Mouse (Mus musculus) kidney, embryonic 16.5 days (tissue): ENCODE measurements around the gene Apob. TPM values are rescaled to one million over a fixed set of nuclear protein-coding genes. Genes with fewer than 3 reads are reported as not detected.
A peak's percentile ranks its signal among the peaks of the same experiment; 100 is the strongest.
"Not testable (repeated sequence)": the region's sequence is repeated elsewhere in the genome, so short reads cannot be mapped to it uniquely, and the experiment has no call there.

ENCODE experiments used
- ATAC-seq: fragments of 200-750 bp; cut with Nextera tagmentation; 2 replicates; pipeline ENCODE4 v1.8.0; 2017; ENCODE audit warnings: moderate TSS enrichment; ENCODE audit not compliant: low FRiP score, low TSS enrichment
- H3K27ac ChIP-seq: fragments of 300-500 bp; sonication (generic); 2 replicates; pipeline ENCODE4 v1.5.1; 2014; ENCODE audit warnings: low read length
- H3K27me3 ChIP-seq: fragments of 300-500 bp; sonication (generic); 2 replicates; pipeline ENCODE4 v1.6.1; 2014; ENCODE audit warnings: low read length, control low read depth, mixed read lengths; ENCODE audit not compliant: insufficient read depth
- H3K36me3 ChIP-seq: fragments of 300-500 bp; sonication (generic); 2 replicates; pipeline ENCODE4 v1.6.1; 2014; ENCODE audit warnings: low read length, control low read depth, mixed read lengths; ENCODE audit not compliant: insufficient read depth
- H3K4me1 ChIP-seq: fragments of 300-500 bp; sonication (generic); 2 replicates; pipeline ENCODE4 v1.6.1; 2014; ENCODE audit warnings: low read length, control low read depth, mixed read lengths; ENCODE audit not compliant: insufficient read depth
- H3K4me2 ChIP-seq: fragments of 300-500 bp; sonication (generic); replicated peaks from 2 replicates; pipeline ENCODE4 v1.6.1; 2014; ENCODE audit warnings: low read depth, low read length
- H3K4me3 ChIP-seq: fragments of 300-500 bp; sonication (generic); 2 replicates; pipeline ENCODE4 v1.5.1; 2014; ENCODE audit warnings: mild to moderate bottlenecking, low read length
- H3K9ac ChIP-seq: fragments of 300-500 bp; sonication (generic); replicated peaks from 2 replicates; pipeline ENCODE4 v1.6.1; 2014; ENCODE audit warnings: low read length
- H3K9me3 ChIP-seq: fragments of 300-500 bp; sonication (generic); 2 replicates; pipeline ENCODE4 v1.6.1; 2016; ENCODE audit warnings: low read length, control low read depth
- WGBS: fragments of 180-500 bp; shearing (Covaris S2); extraction: QIAGEN DNeasy Blood & Tissue Kit; methylation state at CpG from one replicate; pipeline ENCODE4 v1.1.7; 2014; 5-methylcytosine and 5-hydroxymethylcytosine counted together
- polyA plus RNA-seq: library from polyadenylated mRNA; unstranded; fragments of >200 nt; fragmentation: Nextera tagmentation; extraction: Ambion mirVana; gene quantifications from 2 replicates; pipeline ENCODE4 v1.2.1, GENCODE M21; 2015

The Apob gene
- polyA plus RNA-seq, 1 experiment from 2014 or later = 0.42 TPM

DNA sequence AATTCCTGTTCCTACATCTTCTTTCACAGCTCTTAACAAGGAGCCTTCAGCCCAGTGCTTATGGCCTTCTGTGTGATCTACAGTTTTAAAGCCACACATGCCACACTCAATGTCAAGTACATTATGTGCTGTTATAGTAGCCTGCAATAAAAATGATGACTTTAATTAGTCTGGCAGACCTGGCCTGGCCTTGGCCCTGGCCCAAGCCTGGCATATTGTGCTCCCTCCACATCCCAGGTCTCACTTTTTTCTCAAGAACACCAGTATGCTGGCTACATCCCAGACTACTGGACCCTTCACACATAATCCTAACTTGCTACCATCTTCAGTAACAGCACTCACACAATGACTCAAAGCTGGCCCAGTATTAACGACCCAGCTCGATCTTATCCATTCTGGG lies 5.7 kb upstream of the Apob start:
- Histone ChIP-seq H3K4me1 (no peaks in the 10 kb centered on the region), H3K36me3 (no peaks in the 10 kb centered on the region), H3K27me3 (no peaks in the 10 kb centered on the region), H3K9ac (no peak overlapping the region), H3K4me2 (no peak overlapping the region), H3K27ac (no peak overlapping the region), H3K4me3 (no peak overlapping the region), H3K9me3 (no peaks in the 10 kb centered on the region)
- WGBS = 82% methylated on average over 2 of the region's 2 CpGs
- no peak for ATAC-seq

DNA sequence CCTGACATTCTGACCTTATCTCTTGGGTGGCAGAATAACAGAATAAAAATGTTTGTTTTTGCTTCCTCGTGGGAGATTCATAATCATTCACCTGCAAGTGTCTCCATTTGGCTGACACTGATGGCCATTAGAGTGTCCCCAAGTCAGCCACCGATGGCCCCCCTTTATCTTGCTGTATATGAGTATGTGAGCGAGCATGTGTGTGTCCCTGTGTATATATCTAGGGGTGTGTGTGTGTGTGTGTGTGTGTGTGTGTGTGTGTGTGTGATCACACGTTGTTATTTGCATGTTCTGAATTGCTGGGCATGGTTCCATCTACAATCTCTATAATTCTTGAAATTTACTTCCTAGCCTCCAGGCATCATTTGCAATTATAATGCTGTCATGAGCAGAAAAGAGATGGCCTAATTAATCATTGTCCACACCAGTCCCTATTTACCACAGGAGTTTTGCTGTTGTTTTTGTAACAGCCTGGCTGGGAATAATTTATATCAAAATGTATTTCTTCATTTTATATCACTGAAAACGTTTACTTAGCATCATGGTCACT lies 3.6 kb upstream of the Apob start:
- no peaks in the 10 kb centered on the region for H3K36me3 ChIP-seq
- H3K4me3 ChIP-seq = no peak overlapping the region
- H3K4me2 ChIP-seq = no peak overlapping the region
- no peaks in the 10 kb centered on the region for H3K27me3 ChIP-seq
- WGBS = 44% methylated on average over 5 of the region's 5 CpGs
- H3K27ac ChIP-seq = no peak overlapping the region
- ATAC-seq = no peak
- H3K4me1 ChIP-seq = no peaks in the 10 kb centered on the region
- H3K9me3 ChIP-seq = no peaks in the 10 kb centered on the region
- no peak overlapping the region for H3K9ac ChIP-seq

DNA sequence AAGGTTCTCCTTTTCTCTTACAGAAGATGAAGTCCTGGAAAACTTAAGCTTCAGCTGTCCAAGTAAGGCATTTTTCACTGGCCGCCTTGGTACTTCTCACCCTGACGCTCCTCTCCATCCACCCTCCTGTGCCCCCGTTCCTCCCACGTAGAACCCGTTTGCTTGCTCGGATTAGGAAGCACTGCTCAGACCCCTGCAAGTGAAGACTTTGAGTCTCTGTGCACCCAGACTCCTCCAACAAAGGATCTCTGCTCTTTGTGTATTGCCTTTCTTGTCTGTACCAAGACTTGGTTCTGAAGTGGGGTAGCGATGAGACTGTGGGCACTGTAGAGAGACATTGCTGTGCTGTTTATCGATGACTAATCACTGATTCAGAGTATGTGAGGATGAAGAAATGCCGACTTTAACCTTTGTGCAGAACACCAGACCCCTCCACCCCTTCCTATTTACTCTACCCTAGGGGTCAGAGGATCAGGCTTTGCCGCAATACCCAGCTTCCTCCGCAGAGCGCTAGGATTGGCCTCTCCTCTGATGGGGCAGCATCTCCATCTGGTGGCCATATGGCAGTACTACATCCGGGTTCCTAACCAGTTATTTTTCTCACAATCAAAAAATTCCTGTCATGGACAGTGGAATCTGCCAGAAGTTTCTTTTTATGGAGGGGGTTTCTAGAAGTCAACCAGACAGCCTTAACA lies 889 bp downstream of the Apob start:
- H3K4me3 ChIP-seq = no peak overlapping the region
- H3K27ac ChIP-seq = no peak overlapping the region
- peak; percentile 75 for ATAC-seq
- H3K4me1 ChIP-seq = no peaks in the 10 kb centered on the region
- no peaks in the 10 kb centered on the region for H3K27me3 ChIP-seq
- H3K4me2 ChIP-seq = no peak overlapping the region
- H3K9ac ChIP-seq = no peak overlapping the region
- 48% methylated on average over 13 of the region's 13 CpGs for WGBS
- H3K36me3 ChIP-seq = no peaks in the 10 kb centered on the region
- H3K9me3 ChIP-seq = no peaks in the 10 kb centered on the region

DNA sequence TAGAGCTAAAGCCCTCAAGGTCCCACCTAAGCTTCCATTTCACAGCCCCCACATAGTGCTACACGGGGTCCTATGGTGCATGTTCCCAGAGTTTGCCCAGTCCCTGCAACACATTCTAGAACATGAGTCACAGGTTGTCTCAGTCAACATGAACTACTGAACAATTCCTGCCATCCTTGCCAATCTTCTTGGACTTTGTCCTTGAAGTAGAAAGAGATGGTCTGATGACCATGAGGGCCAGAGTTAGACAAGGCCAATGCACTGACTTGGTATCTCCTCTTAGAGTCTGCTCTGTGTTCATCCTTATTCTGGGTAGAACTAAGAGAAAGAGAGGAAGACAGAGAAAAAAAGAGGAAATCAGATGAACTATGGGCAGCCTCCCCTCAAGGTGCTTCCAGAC lies 7.0 kb downstream of the Apob start:
- no peaks in the 10 kb centered on the region for H3K27me3 ChIP-seq
- H3K9me3 ChIP-seq = no peaks in the 10 kb centered on the region
- H3K36me3 ChIP-seq = no peaks in the 10 kb centered on the region
- WGBS = 93% methylated on average over 1 of the region's 1 CpGs
- no peaks in the 10 kb centered on the region for H3K4me1 ChIP-seq
- H3K4me3 ChIP-seq = no peak overlapping the region
- ATAC-seq = no peak
- no peak overlapping the region for H3K9ac ChIP-seq
- no peak overlapping the region for H3K4me2 ChIP-seq
- no peak overlapping the region for H3K27ac ChIP-seq

DNA sequence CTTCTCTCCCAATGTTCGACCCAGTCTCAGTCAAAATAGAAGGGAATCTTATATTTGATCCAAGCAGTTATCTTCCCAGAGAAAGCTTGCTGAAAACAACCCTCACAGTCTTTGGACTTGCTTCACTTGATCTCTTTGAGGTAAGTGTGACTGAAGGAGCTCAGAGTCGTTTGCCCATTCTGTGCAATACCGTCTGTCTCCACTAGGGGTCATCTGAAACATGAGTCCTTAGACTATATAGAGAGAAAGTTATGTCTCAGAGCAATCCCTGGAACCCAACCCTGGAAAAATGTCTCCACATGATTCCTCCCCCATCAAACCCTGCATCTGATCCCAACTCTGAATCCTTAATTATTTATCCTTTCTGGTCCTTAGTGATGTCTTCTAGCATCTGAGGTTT lies 13.4 kb downstream of the Apob start:
- Histone ChIP-seq H3K4me3 (no peak overlapping the region), H3K4me2 (no peak overlapping the region), H3K4me1 (no peaks in the 10 kb centered on the region), H3K9ac (no peak overlapping the region), H3K9me3 (no peaks in the 10 kb centered on the region), H3K36me3 (no peaks in the 10 kb centered on the region), H3K27ac (no peak overlapping the region), H3K27me3 (no peaks in the 10 kb centered on the region)
- 9% methylated on average over 3 of the region's 3 CpGs for WGBS
- ATAC-seq = no peak

DNA sequence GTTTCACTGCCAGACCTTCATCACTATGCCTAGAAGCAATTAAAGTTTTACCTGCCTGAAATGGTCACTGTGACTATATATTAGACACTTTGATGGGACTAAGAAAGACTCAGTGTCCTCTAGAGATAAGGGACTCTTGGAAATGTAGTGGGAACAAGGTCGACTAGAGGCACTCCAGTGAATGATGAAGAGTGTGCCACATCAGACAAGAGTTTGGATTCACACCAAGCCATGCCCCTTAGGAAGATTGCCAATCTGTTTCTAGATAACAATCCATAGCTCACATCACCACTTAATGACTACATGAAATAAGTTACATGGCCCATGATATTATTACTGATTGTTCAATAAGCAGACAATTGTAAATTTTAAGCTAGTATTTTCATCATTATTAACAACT lies 14.1 kb downstream of the Apob start:
- Histone ChIP-seq H3K4me3 (no peak overlapping the region), H3K36me3 (no peaks in the 10 kb centered on the region), H3K9ac (no peak overlapping the region), H3K4me2 (no peak overlapping the region), H3K4me1 (no peaks in the 10 kb centered on the region), H3K27me3 (no peaks in the 10 kb centered on the region), H3K9me3 (no peaks in the 10 kb centered on the region), H3K27ac (no peak overlapping the region)
- WGBS = 24% methylated on average over 1 of the region's 1 CpGs
- no peak for ATAC-seq

DNA sequence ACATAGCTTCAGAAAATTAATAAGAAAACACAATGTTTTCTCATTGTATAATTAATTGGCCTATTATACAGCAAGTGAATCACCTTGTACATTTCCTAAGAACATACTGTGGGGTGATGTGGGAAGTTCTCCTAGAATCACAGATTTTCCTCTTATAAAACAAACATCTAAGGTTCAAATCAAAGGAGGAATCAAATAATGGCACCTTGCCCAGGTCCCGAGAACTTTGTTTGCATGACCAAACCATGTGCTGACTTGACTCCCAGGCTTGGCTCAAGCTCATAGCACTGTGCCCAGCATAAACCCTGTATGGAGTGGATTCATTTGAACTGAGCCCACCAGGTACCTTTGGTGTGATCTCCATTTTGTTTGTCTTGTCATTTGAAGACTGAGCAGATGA lies 43.5 kb downstream of the Apob start:
- no peaks in the 10 kb centered on the region for H3K4me1 ChIP-seq
- H3K27ac ChIP-seq = no peak overlapping the region
- no peak overlapping the region for H3K9ac ChIP-seq
- H3K27me3 ChIP-seq = no peaks in the 10 kb centered on the region
- no peak for ATAC-seq
- no peaks in the 10 kb centered on the region for H3K36me3 ChIP-seq
- no peak overlapping the region for H3K4me2 ChIP-seq
- no peak overlapping the region for H3K4me3 ChIP-seq
- 69% methylated on average over 1 of the region's 1 CpGs for WGBS
- no peaks in the 10 kb centered on the region for H3K9me3 ChIP-seq

DNA sequence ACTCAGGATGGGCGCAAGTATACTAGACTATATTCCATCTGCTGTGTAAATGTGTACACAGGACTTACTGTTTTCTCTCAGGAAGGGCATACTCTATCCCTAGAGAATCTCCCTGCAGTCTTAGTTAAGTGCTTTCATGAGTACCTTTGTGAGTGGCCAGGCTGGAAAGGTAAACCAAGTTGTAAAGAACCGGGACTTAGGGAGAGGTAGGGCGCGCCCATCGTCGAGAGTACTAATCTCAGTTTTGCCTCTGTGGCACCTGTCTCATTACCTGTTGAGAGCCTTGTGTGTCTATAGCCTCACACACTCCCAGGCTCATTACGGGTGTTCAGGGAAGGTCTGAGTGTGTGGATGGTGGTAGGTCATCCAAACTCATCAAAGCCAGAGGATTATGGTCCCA lies 52.1 kb downstream of the Apob start:
- Histone ChIP-seq H3K36me3 (no peaks in the 10 kb centered on the region), H3K4me2 (no peak overlapping the region), H3K27ac (no peak overlapping the region), H3K4me1 (no peaks in the 10 kb centered on the region), H3K9me3 (no peaks in the 10 kb centered on the region), H3K27me3 (no peaks in the 10 kb centered on the region), H3K9ac (no peak overlapping the region), H3K4me3 (no peak overlapping the region)
- 96% methylated on average over 7 of the region's 7 CpGs for WGBS
- ATAC-seq = no peak

DNA sequence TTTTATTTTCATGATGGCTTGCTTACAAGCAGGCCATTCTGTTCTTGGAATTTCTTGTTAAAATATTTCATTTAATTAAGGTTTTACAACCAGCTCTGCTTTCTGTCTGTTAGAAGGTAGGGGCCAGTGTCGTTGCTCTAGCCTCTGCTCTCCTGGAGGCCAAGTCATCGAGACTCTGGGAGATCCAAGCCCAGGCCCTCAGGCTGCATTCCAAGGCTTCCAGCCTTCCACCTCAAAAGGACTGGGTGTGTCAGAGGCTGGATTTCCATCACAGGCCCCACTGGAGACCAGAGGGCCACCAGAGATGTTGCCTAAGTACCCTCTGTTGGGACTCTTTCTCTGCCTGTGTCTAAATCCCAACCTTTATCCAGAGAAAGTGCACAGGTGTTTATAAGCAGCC lies 52.6 kb downstream of the Apob start:
- 0 out of 2 replicates have a peak, but pooled peaks have one; percentile 31 for ATAC-seq
- Histone ChIP-seq H3K27me3 (no peaks in the 10 kb centered on the region), H3K9ac (no peak overlapping the region), H3K9me3 (no peaks in the 10 kb centered on the region), H3K36me3 (no peaks in the 10 kb centered on the region), H3K4me2 (no peak overlapping the region), H3K27ac (no peak overlapping the region), H3K4me3 (no peak overlapping the region), H3K4me1 (no peaks in the 10 kb centered on the region)
- WGBS = 35% methylated on average over 2 of the region's 2 CpGs

DNA sequence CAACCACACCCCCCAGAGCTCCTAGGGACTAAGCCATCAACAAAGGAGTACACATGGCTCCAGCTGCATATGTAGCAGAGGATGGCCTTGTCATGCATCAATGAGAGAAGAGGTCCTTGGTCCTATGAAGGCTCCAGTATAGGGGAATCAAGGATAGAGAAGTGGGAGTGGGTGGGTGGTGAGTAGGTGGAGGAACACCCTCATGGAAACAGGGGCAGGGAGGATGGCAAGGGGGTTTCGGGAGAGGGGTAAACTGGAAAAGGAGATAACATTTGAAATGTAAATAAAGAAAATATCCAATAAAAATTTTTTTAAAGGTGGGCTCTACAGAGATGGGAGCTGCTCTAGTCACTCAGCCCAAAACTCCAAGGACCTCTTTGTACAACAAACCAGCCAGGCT lies 53.7 kb downstream of the Apob start:
- not testable (repeated sequence) for H3K27ac ChIP-seq, H3K27me3 ChIP-seq, ATAC-seq, H3K4me1 ChIP-seq, H3K9me3 ChIP-seq, H3K4me3 ChIP-seq, H3K9ac ChIP-seq, H3K4me2 ChIP-seq, H3K36me3 ChIP-seq
- WGBS = 82% methylated on average over 1 of the region's 1 CpGs
